Mouse (Mus musculus) heart, adult 18-20 months (tissue): ENCODE data around the gene Nav2. TPM values are rescaled to one million over a fixed set of nuclear protein-coding genes. Genes with fewer than 3 reads are reported as not detected.

Source experiments
- DNase-seq, 2 experiments: peaks; one replicate each; pipeline ENCODE4 v3.0.0; 2021 to 2022; ENCODE audit warnings: mixed read lengths in 1 of 2
- long read RNA-seq, 2 experiments: library from polyadenylated mRNA; stranded (forward); transcript quantifications; one replicate each; pipeline ENCODE4 v2.0.0; 2021
- total RNA-seq, 2 experiments: library from RNA; stranded (reverse); gene quantifications; 2 replicates each; pipeline ENCODE4 v1.2.3; 2021

Gene Nav2
- 10 to 100 TPM; 35.5 to 45.2 TPM for total RNA-seq
- long read RNA-seq, experiment 1, partial matches to known transcripts: 0 of 3 reads
- long read RNA-seq, experiment 1, other reads (novel, unspliced or antisense): 3 of 3 reads
- long read RNA-seq, experiment 2, partial matches to known transcripts: 0 of 4 reads
- long read RNA-seq, experiment 2, other reads (novel, unspliced or antisense): 4 of 4 reads

DNA sequence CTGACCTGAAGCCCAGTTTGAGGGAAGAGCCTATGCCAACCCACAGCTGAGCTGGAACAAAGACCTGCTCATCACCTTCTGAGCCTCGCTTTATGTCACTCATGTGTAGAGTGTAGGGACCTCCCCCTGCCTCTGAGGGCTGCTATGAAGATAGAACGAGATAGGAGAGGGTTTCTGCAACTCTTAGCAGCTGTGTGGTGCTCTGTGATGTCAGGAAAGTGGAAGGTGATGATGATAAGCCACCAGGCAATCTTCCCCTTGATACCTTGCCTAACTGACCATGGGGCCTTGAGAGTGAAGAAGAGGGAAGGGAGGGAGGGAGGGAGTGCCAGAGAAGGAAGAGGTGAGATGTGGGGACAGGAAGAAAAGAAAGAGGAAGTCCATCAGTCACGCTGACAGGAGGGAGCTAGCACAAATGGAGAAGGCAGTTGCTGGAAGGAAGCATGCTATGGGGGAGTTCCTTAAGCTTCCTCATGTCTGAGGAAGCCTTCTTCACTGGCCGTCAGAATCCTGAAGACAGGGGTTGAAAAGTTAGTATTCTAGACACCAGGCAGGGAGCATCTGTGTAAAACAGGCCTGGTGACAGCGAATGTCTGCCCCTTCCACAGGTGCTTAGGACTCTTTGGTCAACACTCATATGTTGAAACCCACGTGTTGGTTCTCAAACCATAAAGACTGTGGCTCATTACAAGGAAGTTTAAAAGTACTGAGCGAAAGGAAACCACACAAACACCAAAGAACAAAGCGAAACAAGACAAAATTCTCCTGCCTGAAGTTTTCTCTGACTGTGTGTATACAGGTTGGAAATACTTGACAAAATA is at the start of gene Nav2:
TSS of gene Nav2 (plus strand) at position 196 of the 821 bp plus-strand sequence.
- DNase-seq: peak in 1 of 2 experiments; percentile 26

DNA sequence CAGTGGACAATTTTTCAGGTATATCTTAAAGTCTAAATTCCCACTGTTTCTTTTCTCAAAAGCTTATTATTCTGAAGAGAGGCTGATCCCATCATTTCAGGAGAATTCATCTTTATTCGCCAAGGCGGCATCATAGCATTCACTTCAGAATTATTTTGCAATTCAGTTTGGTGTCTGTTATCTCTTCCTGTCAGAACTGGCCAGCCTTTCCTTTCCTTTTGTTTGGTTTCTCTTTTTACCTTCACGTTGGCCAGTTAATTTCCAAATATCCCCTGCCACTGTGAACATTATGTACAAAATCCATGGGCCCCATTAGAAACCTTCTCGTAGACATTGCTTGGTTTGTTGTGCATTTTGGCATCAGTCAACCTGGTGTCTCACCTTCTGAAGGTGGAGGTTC is 49.2 kb upstream of the Nav2 start:
- DNase-seq: no peak

DNA sequence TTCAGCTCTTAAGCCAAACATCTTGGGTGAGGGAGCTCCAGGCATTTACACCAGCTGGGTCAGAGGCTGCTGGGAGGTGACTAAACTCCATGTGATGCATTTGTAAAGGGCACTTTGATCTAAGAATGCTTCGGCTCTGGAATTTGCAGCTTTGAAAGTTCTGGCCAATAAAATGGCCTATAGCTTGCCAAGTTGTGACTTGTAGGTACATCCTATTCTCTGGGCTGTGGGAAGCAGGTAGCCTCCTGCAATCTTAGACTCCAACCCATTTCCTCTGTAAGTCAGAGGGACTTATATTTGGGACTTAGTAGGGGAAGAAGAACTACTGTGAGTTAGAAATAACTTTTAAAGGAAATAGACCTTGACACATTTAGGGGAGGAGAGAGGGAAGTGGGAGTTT is 47.6 kb upstream of the Nav2 start:
- DNase-seq: no peak

DNA sequence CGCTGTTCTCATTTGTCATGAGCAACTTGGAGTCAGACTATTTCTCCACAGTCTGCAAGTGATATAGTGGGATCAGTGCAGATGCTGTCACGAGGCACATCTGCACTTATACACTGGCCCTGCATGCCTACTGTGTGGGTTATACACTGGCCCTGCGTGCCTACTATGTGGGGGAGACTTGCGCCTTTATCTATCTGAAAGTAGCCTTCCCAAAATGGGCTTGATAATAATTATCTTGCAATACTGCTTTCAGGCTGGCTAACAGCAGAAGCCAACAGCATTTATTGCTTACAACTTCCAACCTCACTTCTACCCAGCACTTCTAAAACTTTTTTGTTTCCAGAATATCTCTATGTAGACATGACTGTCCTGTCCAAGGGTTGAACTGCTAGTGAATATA is 46.7 kb upstream of the Nav2 start:
- DNase-seq: no peak

DNA sequence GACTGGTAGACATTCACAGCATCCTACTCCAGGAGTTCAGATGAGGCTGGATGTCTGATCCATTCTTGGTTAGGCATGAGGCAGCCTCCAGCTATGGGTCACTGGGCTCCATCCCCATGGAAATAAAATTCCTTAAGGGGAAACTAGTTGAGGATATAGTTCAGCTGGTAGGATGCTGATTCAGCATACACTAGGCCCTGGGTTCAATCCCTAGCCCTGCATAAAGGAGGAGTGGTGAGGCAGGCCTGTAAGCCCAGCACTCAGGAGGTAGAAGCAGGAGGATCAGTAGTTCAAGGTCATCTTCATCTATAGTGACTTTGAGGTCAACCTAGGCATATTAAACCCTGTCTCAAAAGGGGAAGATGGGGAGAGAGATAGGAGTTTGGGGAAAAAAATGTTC is 44.3 kb upstream of the Nav2 start:
- no peak for DNase-seq

DNA sequence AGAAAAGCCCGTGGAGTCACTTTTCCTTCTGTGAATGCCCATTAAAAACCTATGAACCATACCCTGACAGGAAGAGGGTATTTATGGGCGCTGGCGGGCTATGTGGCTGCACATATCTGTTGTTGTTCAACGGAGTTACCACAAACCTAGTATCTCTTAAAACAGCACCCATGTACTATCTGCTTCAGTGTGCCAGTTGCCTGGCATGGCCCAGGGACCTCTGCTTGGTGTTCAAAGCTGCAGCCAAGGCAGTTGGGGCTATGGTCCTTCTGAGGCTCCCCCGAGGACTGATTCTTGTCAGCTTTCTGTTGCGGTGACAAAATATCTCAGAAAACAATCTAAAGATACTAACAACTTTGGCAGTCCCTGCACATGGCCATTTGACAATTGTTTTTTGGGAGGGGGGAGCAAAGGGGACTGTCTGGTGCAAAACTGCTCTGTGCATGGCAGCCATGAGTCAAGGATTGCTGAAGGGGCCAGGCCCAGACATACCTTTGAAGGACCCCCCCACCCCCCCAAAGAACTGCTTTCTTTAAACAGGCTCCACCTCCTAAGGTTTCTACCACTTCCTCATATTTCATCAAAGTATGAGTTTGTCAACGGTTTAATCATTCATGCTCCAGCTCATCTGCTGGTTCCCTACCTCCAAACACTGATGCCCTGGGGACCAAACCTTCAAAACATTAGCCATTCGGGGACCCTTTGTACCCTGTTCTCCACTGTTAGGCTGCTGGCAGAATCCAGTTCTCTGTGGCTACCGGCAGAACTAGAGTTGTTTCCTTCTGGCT is 43.7 kb upstream of the Nav2 start:
- DNase-seq: no peak

DNA sequence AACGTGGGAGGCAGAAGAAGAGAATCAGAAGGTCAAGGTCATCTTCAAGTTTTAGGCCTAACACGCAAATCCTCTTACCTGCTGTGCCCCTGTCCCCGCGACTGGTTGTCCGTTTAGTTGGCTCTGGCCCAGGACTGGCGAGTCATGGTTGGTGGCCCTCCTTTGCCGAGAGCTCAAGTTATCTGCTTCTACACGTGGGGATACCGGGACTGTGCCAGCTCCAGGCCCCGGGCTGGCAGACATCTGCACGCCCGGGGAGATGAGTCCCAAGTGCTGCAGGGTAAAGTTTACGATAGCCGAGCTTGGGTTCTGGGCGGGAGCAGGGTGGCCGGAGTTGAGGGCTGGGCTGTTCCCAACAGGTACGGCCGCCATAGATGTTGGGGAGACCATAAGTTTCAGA is 40.9 kb upstream of the Nav2 start:
- peak; percentile 46 to 59 for DNase-seq

DNA sequence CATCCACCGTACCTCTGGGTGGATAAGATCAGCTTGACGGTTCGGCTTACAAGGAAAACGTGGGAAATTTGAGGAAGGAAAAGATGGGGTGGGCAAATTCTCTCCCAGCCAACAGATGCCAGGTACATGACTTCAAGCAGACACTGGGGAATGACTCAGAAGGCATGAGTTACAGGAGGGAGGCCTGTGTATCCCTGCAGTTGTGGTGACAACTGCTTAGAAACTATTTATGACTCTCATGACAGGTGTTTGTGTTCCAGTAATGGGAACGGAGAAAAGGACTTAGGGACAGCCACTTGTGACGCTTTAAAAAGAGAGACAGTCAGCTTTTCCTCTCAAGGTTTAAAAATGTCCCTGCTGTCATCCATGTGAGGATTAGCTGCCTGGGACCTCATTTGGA is 38.4 kb upstream of the Nav2 start:
- no peak for DNase-seq

DNA sequence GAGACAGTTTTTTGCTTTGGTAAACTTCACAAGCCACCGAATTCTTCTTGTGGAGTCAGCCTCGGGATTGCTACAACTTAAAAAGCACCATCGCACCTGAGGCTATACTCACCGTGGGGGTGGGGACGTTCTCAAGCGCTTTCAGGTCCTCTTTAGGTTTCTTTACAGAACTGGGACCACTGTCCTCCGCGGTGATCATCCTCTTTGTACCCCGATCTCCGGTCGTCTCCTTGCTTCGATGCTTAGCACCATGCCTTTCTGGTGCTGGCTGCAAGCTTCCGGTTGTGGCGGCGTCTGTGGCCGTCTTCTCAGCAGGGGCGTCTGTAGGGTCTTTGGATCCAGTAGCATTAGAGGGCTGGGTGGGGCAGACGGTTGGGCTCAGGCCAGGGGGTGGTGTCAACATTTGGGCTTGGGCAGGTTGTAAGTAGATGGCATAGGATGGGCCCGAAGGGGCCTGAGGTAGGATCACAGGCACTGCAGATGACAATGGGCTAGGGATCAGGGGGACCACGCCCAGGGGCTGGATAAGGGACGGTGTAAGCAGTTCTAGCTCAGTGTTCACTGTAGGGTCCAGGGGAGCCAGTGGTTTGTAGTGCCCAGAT is 37.8 kb upstream of the Nav2 start:
- DNase-seq: no peak

DNA sequence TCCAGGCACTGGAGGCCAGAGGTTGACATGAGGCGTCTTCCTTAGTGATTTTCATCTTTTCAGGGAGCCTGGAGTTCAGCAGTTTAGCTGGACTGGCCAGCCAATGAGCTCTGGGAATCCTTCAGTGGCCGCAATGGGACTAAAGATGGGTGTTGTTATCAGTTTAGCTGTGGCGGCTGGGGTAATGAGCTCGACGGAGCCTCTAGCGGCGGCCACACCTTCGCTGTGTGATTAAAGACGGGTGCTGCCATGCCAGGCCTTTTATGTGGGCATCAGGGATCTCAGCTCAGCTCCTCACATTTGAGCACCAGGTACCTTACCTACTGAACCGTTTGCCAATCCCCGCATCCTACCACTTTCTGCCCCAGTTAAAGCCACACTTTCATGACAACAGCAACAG is 37.2 kb upstream of the Nav2 start:
- no peak for DNase-seq

DNA sequence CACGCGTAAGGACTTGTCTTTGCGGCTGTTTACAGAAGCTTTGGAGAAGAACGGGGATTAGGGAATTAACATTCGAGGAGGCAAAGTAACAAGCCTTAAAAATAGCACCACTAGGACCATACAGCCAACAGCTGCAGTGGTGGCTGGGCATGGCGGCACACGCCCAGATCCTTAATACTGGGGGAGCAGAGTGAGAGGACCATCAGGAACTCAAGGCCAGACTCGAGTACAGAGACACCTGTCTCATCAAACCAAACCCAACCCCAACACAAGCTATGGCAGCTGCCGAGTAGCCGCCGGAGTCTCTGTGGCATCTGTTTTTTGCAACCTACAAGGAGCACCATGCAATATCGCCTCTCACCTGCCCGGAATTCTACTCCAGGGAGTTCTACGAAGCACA is 33.4 kb upstream of the Nav2 start:
- DNase-seq: no peak

DNA sequence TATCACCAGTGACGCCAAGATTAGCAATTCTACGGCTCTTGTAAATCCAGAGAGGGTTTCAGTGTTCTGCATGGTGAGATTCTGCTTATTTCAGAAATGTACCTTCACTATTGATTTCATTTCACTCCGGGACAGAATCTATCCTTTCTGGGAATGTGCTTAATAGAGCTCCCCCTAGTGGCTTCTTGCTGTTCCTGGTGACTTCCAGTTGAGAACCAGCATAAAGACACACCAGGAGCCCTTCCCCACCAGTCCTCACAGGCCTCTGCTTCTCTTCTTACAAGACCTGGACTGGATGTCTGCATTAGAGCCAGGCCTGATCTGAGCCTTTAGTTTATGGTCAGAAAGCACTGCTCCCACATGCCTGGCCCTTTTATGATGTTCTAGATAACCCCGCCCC is 32.0 kb upstream of the Nav2 start:
- DNase-seq: peak; percentile 54 to 82

DNA sequence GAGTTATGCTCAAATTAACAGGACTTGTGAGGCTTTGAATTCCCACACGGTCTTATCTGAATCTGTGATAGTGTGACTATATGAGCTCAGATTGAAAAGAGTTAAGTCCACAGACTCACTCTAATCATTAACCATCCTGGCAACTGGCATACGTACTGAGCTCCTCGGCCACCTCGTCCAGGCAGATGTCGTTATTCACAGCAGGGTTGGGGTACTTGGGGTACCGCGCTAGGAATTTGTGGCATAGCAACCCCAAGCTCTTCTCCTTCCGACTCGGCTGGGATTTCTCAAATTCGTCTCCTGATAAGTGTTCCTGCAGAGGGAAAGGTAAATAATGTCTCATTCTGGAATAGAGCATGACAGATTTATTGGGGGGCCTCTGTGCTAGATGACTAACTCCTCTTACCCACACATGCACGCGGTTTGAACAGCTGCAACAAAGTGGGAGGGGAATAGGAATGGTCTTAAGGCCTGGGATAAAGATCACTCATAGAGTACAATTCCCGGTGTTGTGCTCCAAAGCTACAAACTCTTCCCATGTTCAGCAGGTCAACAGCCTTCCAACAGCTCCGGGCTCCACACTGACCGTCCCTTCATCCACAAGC is 30.6 kb upstream of the Nav2 start:
- no peak for DNase-seq

DNA sequence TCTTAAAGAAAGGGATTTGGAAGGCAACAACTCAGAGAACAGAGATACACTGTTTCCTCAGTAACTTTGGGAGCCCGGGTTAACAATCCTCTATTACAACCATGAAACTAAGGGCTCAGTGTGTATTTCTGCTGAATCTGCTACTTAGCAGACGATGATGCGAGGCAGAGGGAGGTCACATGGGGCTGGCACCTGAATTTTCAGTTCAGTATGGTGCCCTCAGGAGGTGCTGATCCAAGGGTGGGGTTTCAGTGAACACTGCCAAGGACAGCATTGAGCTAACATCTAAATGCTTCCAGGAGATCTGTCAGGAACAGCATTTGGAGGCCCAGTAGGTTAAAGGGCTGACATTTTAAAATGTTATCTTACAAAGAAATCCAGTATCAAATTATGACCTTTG is 28.9 kb upstream of the Nav2 start:
- no peak for DNase-seq

DNA sequence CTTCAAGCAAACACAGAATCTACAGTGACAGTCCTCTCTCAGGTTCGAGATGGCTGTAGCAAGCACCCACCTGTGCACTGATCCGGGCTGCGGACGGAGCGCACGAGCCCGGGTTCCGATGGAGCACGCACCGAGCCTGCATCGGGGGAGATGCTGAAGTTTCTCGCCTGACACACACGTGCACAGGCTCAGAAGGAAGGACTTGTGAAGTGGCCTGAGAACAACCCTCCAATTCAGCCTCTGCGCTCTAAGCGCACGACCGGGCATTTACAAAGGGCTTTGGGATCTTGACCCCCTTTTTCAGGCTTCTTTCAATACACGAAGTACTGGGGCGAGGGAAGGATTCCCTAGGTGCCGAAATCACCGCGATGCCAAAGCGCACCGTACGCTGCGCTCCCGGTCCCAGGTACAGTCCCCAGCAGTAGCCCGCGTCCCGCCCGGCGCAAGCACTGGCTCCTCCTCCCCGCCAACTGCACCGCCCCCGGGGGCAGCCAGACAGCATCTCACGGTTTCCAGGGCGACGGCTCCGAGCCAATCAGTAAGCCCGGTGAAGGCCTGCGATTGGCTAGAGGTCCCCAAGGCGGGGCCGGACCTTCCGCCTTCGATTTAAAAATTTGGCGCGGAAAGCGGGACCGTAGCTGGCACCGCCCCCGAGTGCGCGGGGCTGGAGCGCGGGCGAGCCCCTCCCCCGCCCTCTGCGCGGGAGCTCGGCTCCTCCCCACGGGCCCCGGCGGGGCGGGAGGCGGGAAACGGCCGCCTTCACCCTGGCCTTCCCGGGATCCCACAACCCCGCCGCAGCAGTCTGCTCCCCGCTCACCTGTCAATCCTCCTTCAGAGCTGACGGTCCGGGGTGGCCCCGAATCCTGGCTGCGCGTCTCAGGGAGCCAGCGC is 27.7 kb upstream of the Nav2 start:
- peak; percentile 95 to 96 for DNase-seq

DNA sequence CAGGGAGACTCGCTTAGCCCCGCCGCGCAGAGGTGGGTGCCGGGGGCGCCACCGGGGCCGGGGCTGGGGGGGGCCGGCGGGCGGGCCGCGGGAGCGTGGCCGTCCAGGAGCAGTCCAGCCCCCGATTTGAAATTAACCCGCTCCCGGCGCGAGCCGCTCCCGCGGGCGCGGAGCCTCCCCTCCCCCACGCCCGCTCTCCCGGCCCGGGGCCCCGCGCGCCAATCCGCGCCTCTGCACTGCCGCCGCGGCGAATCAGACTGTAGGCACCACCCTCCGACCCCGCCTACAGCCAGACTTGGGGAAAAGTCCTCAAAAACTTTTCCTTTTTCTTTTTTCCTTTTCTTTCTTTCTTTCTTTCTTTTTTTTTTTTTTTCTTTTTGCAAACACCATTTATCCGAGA is 27.0 kb upstream of the Nav2 start, which contains the start of gene E2f8:
TSS of gene E2f8 (minus strand) at position 111 of the 400 bp plus-strand sequence.
- DNase-seq: peak; percentile 71 to 75

DNA sequence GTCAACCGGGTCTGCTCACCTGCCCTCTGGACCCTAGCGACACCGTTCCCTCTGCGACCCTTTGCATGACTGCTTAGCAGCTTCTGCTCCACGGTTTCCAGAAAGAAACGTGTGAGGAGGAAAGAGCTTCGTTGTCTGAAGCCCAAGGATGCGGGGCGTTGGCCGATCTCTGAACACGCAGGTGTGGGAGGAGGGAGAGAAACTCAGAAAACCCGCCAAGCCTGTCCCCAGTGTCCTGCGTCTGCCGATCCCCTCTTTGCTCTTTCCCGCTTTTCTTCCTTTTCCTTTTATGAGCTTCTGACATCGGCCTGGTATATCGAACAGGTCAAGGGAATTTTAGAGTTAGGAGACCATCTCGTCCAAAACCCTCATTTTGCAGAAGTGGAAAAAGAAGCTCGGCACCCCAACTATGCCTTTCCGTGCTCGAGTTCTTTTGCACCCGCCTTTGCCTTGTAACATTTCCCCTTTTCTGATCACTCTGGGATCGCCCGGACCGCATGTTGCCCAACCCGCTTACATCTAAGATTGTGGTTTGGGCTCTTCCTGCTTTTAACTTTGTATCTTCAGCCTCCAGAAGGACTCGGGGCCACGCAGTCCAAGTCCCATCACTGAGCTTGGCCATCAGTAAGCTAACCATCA is 26.4 kb upstream of the Nav2 start:
- peak in 1 of 2 experiments; percentile 52 for DNase-seq

DNA sequence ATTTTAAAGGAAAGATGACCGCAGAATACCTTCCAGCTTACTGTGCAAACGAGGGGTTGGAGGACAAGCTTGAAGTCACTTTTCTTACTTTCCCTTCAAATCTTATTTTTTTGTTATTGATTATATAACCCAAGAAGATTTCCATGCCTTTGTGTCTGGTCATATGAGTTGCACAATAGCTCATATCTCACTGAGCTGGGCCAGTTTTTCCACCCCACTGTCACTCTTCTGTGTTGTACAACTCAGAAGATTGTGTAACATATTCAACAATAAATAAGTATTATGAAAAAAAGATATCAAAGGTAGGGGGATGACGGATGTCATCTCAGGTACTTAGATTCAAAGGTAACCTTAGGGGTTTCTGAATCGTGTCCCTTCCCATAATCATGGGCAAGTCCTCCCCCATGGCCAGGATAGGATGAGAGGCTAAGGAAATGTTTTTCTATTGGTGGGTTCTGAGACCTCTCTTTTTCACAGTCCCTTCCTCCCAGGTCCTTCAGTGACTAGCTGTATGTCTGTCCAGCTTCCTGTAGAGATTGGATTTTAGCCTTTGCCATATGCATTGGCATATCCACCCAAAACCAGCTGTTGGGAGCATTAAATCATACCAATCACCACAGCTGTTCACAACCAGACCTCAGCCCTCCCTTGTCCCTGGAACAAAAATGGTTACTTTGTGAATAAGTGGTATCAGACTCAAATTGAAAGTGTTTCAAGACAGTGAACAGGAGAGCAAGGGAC is 24.8 kb upstream of the Nav2 start:
- no peak for DNase-seq

DNA sequence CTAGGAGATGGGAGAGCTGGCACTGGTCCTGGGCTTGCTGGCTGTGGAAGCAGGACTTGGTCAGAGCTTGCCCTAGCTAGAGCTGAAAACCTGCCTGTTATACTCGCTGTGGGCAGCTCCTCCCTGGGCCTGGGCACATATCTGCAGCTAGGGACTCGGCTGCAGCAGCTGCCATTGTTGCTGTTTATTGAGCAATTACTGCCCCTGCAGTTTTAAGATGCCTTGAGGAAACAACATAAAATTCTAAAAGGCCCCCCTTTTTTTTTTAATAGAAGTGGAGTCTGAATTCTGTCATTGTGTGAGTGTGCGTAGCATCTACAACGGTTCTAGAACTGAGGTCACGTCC is 24.3 kb upstream of the Nav2 start:
- DNase-seq: no peak

DNA sequence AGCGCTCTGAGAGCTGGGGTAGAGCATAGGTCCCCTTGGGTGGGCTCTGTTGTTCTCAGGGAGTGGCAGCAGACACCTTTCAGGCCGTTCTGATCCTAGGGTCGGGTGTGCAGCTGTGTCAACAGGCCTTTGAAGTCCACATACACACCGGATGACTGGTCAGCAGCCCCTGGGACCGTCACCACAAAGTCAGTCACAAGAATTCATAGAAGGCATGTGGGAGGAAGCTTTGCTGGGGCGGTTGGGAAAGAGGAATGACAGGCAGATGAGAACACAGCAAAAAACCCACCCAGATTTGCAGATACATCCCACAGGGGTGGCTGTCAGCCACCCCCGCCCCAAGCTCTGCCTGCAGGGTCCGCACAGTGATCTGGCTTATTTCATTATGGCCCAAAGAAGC is 20.5 kb upstream of the Nav2 start:
- DNase-seq: no peak
